Mouse (Mus musculus): Measurements from ENCODE around the gene Hook2. TPM values are rescaled to one million over a fixed set of nuclear protein-coding genes. Genes with fewer than 3 reads are reported as not detected.

Gene Hook2
- polyA plus RNA-seq (2015; fragmentation: Nextera tagmentation; extraction: Ambion mirVana): 5.2 and 5.7 TPM in 2 replicates

DNA sequence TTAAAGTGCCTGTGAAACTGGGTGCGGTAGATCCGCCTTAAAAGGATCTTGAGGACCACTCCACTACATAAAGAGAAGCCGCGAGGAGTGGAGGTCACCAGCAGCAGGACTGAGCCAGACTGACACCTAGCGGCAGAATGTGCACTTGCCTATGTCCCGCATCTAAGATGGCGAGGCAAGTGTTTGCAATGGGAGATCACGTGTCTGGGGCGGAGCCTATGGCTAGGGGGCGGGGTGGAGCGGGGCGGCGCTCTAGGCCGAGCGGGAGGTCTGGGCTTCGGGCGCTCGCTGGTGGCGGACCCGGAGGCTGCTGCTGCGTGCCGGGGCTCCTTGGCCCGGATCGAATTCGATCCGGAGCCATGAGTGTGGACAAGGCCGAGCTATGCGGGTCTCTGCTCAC lies at the start of gene Hook2:
Hook2 (plus strand) TSS at position 255 of the 400 bp plus-strand sequence.

DNA sequence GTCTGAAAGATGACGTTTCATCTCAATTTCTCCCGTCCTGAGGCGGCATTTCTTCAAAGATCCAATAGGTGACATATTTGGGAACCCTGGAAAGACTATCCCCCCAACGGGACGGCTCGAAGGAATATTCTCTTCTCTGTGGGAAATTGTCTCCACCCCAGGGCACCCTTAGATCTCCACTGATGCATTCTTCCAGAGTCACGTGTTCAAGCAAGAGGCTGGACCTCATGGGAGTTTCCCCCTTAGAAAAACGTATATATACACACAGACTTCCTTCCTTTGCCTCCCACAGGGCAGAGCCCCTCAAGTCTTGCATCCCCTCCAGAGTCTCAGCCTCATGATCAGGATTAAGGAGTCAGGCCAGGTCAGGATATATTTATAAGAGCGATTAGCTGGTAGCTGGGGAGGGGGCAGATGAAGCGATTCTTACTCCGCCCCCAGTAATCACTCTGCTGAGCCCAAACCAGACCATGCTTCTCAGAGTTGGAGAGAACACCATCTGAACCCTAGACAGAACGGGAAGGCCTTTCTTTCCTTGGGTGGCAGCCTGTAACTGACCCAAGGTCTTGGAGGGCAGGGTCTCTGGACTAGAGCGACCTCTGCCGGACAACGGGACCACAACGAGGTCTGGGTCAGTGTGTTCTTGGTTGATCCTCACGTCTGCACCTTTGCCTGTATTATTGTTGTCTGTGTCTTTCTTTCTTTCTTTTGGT lies 43.7 kb upstream of the Hook2 start, which contains the start of gene Rtbdn:
Rtbdn (plus strand) TSS at position 464 of the 713 bp plus-strand sequence.

DNA sequence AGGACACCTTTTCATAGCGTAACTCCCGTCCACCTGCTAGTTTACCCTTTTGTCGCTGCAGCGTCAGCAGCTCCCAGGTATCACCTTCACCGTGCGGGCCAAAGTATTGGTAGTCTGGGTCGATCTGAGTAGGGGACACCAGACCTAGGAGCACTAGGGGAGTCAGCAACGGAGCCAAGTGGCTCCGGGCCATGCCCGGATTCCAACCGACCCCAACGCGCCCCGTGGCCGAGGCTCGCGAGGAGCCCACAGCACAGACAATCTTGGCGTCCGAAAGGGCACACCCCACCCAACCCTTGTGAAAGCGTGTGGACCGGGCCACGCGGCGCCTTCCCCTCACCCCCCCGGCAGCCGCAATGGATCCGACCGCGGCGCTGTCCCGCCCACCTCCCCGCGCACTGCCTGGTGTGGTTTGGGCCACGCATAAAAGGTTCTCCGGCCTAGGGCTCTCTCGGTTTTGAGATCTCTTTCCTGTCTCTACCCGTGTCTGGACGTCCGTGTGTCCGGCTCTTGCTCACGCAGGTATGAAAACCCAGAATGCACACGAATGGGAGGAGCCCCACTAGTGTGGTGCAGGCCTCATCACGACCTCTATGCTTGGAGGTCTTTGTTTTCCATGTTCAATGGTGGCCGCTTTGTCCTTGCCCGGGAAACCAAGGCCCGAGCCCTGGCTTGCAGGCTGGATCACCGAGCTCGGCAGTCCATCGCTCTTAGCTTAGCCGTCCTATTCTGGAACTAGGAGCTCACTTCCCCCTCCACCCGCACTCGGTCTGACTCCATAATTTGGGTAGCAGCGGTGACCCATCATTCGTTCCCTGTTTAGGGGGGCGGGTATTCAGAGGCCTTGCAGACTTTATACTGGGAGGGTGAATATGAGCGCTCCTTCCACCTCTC lies 20.9 kb upstream of the Hook2 start, which contains the start of the genes Gm49661, Prdx2 and Rnaseh2a:
Gm49661 (minus strand) TSS at position 193 of the 894 bp plus-strand sequence.
Prdx2 (plus strand) TSS at position 347 of the 894 bp plus-strand sequence.
Rnaseh2a (minus strand) TSS at position 527 of the 894 bp plus-strand sequence.

DNA sequence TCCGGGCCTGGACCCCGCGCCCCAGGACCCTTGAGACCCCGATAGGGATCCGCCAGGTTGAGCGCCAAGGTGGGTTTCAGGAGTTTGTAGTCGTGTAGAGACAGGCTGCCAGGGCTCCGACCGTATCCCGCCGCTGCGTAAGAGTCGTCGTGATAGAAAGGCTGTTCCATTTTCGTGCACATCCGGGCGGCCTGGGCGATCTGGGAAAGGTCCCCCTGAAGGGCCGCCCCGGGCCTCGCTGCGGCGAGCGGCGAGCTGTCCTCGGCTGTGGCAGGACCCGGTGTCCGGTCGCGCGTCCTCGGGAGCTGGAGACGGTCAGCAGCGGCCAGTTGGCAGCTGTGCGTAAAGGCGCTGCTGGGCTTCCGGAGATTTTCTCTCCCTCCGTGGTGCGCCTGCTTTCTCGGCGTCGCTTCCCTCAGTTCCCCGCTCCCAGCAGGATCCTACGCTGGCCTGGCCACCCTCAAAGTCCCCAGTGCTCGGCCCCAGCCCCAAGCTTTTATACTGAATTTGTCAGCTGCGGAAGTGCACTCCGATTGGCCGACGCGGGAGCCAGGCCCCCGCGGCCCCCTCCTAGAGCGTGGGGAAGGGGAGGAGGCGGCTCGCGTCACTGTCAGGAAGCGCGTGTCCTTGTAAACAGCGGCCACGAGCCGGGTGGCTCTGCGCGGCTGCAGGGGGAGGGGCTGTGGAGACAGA lies 12.0 kb upstream of the Hook2 start, which contains the start of gene Junb:
Junb (minus strand) TSS at position 471 of the 693 bp plus-strand sequence.

DNA sequence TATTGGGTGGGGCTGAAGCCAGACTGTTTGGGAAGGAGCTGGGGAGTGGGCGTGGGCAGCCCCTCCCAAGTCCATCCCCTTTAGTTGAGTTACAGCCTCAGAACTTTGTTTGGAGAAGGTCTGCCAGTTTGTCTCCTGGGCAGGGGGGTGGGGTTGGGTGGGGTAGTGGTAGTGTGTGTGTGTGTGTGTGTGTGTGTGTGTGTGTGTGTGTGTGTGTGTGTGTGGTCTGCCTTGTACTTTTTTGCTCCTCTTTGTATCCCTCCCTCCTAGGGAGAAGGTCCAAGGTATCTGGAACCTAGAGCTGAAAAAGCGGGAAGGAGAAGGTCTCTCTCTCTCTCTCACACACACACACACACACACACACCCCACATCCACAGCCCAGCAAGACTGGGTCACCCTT lies 24.0 kb downstream of the Hook2 start, which contains the start of gene Best2:
Best2 (minus strand) TSS at position 101 of the 400 bp plus-strand sequence.

DNA sequence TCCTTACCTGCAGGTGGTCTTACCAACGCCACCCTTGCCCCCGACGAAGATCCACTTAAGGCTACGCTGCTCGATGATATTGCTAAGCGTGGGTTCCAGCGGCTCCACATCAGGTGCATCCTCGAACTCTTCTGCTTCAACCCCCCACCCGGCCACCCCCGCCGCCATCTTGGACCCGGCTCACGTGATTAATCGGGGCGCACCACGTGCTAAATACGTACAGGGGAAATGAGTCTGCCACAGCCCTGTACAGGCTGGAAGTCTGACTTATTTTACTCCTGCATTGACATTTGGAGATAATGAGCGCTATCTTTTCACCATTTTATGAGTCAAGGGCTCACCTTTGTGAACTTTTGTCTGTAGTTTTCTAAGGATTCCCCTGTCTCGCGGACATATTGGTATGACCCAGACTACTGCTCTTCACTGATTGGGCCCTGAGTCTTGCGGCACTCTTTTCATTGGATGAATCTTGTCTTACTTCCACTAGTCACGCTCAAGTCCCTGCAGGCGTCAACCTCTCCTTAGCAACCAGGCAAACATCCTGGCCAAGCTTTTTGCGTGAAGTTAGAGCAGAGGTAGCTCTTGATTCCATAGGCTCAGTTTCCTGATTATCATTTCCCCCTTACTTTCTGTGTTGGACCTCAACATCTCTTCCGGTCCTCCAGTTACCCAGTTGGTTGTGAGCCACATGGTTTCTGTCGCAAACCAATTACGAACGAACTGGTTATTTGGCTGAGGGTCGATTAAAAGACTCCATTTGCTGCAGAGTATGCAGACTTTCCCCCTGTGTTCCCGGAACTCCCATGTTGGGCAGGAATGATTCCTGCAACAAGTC lies 34.9 kb downstream of the Hook2 start, which contains the start of gene Asna1:
Asna1 (minus strand) TSS at position 184 of the 835 bp plus-strand sequence.

DNA sequence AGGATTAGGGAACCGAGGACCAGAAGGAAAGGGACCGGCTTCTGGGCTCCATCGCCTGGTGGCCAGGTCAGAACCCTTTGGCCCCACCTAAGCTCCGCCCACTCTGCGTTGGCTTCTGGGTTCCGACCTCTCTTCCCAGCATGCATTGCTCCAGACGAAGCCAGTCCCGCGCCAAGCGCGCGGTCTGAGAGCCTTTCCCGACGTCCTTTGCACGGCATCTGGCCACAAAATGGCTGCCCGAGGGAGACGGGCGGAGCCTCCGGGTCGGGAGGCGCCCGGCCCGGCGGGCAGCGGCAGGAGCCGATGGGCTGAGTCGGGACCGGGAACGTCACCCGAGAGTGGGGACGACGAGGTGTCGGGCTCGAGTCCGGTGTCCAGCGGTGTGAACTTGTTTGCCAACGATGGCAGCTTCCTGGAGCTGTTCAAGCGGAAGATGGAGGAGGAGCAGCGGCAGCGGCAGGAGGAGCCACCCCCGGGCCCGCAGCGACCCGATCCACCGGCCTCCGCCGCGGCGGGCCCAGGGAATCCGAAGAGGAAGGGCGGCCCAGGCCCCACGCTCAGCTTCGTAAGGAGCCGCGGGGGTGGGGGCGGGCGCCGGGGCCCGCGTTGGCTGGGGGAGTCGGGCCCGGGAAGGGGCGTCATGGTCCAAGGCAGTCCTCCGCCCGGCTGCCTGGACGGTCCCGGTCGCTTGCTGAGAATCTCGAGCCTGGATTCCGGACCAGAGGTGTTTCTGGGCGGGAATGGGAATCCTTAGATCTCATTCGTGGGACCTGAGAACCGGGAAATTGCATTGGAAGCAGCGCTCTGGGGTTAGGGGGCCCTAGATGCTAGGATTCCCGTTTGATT lies 36.5 kb downstream of the Hook2 start, which contains the start of gene Trir:
Trir (plus strand) TSS at position 154 of the 846 bp plus-strand sequence.

DNA sequence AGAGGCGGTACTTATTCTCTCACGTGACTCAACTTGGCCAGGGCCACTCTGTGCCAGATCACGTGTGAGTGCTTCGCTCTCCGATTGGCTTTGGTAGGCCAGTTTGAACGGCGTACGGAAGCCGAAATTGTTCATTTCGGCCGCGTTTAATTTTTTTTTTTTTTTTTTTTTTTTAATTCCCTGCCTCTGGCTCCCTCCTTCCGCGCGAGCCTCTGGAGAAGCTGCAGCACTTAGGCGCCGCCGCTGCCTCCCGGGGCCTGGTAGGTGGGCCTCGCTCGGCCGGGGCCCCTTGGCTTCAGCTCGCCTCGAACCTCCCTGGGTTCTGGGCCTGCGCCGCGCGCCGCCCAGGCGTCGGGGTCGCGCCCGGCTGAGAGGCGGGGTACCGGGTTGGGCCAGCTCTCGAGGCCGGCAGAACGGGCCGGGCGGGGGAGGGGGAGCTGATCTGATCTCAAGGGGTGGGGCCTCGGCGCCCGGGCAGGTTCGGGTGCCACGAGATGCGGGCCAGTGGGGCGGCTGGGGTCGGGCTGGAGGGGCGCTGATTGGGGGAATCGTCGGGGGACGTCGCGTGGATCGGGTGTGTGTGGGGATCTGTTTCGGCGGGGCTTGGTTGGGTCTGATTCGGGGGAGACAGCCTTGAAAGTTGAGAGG lies 46.4 kb downstream of the Hook2 start, which contains the start of gene Tnpo2:
Tnpo2 (plus strand) TSS at position 198 of the 648 bp plus-strand sequence.

Other genes starting within 250 kb of the Hook2 start
- gene Nfix, start 190.3 kb upstream of the Hook2 start, polyA plus RNA-seq (2015; fragmentation: Nextera tagmentation; extraction: Ambion mirVana): 14.2 and 15.5 TPM in 2 replicates
- gene Dand5, start 167.8 kb upstream of the Hook2 start, polyA plus RNA-seq (2015; fragmentation: Nextera tagmentation; extraction: Ambion mirVana): 3.4 and 3.7 TPM in 2 replicates
- 42.0 and 45.4 TPM in 2 replicates for gene Gadd45gip1, start 159.1 kb upstream of the Hook2 start, polyA plus RNA-seq (2015; fragmentation: Nextera tagmentation; extraction: Ambion mirVana)
- gene Rad23a, start 149.9 kb upstream of the Hook2 start, polyA plus RNA-seq (2015; fragmentation: Nextera tagmentation; extraction: Ambion mirVana): 257 and 273 TPM in 2 replicates
- 262 and 293 TPM in 2 replicates for gene Calr, start 143.7 kb upstream of the Hook2 start, polyA plus RNA-seq (2015; fragmentation: Nextera tagmentation; extraction: Ambion mirVana)
- gene Farsa, start 133.6 kb upstream of the Hook2 start, polyA plus RNA-seq (2015; fragmentation: Nextera tagmentation; extraction: Ambion mirVana): 63.1 and 64.4 TPM in 2 replicates
- gene Syce2, start 118.5 kb upstream of the Hook2 start, polyA plus RNA-seq (2015; fragmentation: Nextera tagmentation; extraction: Ambion mirVana): 100 and 115 TPM in 2 replicates
- gene Gcdh, start 96.7 kb upstream of the Hook2 start, polyA plus RNA-seq (2015; fragmentation: Nextera tagmentation; extraction: Ambion mirVana): 22.5 and 24.8 TPM in 2 replicates
- gene Klf1, start 88.7 kb upstream of the Hook2 start, polyA plus RNA-seq (2015; fragmentation: Nextera tagmentation; extraction: Ambion mirVana): 323 and 405 TPM in 2 replicates
- 29.2 TPM in 2 replicates for gene Dnase2a, start 82.0 kb upstream of the Hook2 start, polyA plus RNA-seq (2015; fragmentation: Nextera tagmentation; extraction: Ambion mirVana)
- gene Mast1, start 53.2 kb upstream of the Hook2 start, polyA plus RNA-seq (2015; fragmentation: Nextera tagmentation; extraction: Ambion mirVana): 0.22 and 0.30 TPM in 2 replicates
- gene Rtbdn, start 43.6 kb upstream of the Hook2 start, polyA plus RNA-seq (2015; fragmentation: Nextera tagmentation; extraction: Ambion mirVana): 0.19 TPM in 1 of 2 replicates, not detected in the other
- not detected in 2 replicates for gene Gm49661, start 21.2 kb upstream of the Hook2 start, polyA plus RNA-seq (2015; fragmentation: Nextera tagmentation; extraction: Ambion mirVana)
- gene Prdx2, start 21.0 kb upstream of the Hook2 start, polyA plus RNA-seq (2015; fragmentation: Nextera tagmentation; extraction: Ambion mirVana): 1,795 and 2,054 TPM in 2 replicates
- gene Rnaseh2a, start 20.8 kb upstream of the Hook2 start, polyA plus RNA-seq (2015; fragmentation: Nextera tagmentation; extraction: Ambion mirVana): 139 and 165 TPM in 2 replicates
- gene Junb, start 11.9 kb upstream of the Hook2 start, polyA plus RNA-seq (2015; fragmentation: Nextera tagmentation; extraction: Ambion mirVana): 22.6 and 26.1 TPM in 2 replicates
- 0.08 TPM in 1 of 2 replicates, not detected in the other for gene Best2, start 23.9 kb downstream of the Hook2 start, polyA plus RNA-seq (2015; fragmentation: Nextera tagmentation; extraction: Ambion mirVana)
- gene Asna1, start 34.7 kb downstream of the Hook2 start, polyA plus RNA-seq (2015; fragmentation: Nextera tagmentation; extraction: Ambion mirVana): 59.9 and 62.1 TPM in 2 replicates
- 96.0 and 106 TPM in 2 replicates for gene Trir, start 36.2 kb downstream of the Hook2 start, polyA plus RNA-seq (2015; fragmentation: Nextera tagmentation; extraction: Ambion mirVana)
- gene Tnpo2, start 46.3 kb downstream of the Hook2 start, polyA plus RNA-seq (2015; fragmentation: Nextera tagmentation; extraction: Ambion mirVana): 16.3 and 17.1 TPM in 2 replicates
- 7.7 and 11.9 TPM in 2 replicates for gene Fbxw9, start 69.5 kb downstream of the Hook2 start, polyA plus RNA-seq (2015; fragmentation: Nextera tagmentation; extraction: Ambion mirVana)
- gene Gm5741, start 77.4 kb downstream of the Hook2 start, polyA plus RNA-seq (2015; fragmentation: Nextera tagmentation; extraction: Ambion mirVana): 0.51 TPM in 1 of 2 replicates, not detected in the other
- gene Dhps, start 81.2 kb downstream of the Hook2 start, polyA plus RNA-seq (2015; fragmentation: Nextera tagmentation; extraction: Ambion mirVana): 34.8 and 37.4 TPM in 2 replicates
- 100 and 103 TPM in 2 replicates for gene Wdr83os, start 90.1 kb downstream of the Hook2 start, polyA plus RNA-seq (2015; fragmentation: Nextera tagmentation; extraction: Ambion mirVana)
- gene Wdr83, start 90.7 kb downstream of the Hook2 start, polyA plus RNA-seq (2015; fragmentation: Nextera tagmentation; extraction: Ambion mirVana): 28.5 and 33.2 TPM in 2 replicates
- gene Man2b1, start 92.7 kb downstream of the Hook2 start, polyA plus RNA-seq (2015; fragmentation: Nextera tagmentation; extraction: Ambion mirVana): 41.9 and 56.5 TPM in 2 replicates
- 0.40 and 0.47 TPM in 2 replicates for gene Zfp791, start 132.5 kb downstream of the Hook2 start, polyA plus RNA-seq (2015; fragmentation: Nextera tagmentation; extraction: Ambion mirVana)
- not detected in 2 replicates for gene Cks1brt, start 161.3 kb downstream of the Hook2 start, polyA plus RNA-seq (2015; fragmentation: Nextera tagmentation; extraction: Ambion mirVana)
- gene Olfr371, start 235.4 kb downstream of the Hook2 start, polyA plus RNA-seq (2015; fragmentation: Nextera tagmentation; extraction: Ambion mirVana): not detected in 2 replicates